Mouse (Mus musculus) lung, postnatal 25 days (tissue): ENCODE data around the gene Katnal1.

Experiments
- DNase-seq: peaks from one replicate; pipeline ENCODE4 v3.0.0; 2022; ENCODE audit warnings: low spot score

The Katnal1 gene

DNA sequence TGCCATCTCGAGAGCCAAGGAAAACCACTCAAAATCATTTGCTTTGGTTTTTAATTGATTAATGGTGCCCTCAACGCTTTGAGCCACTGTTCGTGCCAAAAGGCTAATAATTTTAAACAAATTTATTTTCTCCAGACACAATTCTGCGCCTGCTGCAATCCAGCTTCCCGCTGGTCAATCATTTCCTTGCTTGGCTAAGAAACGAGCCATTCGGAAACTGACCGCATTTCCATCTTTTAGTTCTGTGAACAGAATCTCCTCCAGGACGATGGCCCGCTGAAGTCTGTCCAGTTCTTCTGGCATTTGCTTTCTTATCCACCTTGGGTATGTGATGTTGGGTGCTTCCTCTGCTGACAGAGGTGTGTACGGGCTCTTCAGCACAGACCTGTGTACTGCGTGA, 4.5 kb downstream of the Katnal1 start:
- DNase-seq = no peak

DNA sequence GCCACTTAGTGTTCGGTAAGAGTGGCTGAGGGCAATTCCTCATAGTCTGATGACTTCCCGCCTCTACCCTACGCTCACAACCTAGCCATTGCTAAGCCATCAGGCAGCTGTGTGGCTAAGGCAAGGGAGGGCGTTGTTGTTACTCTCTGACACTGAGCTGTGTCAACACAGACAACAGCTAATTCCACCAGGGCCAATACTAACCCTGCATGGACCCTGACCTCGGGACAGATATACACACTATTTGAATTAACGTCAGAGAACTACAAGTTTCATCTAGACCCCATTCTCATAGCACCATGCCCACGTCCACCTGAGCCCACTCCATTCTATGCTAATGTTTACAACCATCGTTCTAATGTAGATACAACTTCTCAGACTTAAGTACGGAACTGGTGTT, 5.1 kb downstream of the Katnal1 start:
- DNase-seq = no peak

DNA sequence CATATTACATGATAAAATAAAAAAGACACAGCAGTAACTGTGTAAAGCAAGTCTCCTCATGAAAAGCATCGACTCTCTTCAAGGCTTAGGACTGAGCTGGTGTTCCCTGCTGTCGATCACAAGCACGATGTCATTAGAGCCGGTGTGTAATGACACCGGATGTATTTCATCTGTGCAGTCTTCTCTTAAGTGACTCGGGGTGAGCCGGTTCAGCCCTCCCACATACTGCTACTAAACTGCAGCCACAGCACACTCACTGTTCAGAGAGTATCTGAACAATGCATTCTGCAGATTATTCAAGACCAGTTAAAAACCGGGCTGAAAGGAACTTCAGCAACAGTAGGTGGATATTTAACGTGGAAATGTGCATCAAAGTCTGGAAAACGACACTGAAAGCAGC, 5.7 kb downstream of the Katnal1 start:
- DNase-seq = no peak

DNA sequence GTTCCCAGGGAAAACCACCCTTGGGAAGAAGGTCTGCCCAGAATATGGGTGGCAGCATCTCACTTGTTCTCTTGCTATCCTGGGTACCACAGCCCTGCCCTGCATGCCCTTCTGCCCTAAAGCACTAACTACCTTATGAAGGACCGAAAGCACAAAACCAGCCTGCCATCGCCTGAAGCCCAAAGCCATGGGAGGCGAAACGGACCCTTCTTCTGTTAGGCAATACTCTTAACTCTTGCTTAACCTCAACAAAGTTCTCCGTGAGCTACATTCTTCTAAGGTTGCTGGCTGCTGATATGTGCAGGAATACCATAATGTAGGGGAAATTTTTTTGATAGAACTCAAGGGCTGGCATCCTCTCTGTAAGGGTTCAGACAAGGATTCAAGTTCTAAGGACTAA, 6.3 kb downstream of the Katnal1 start:
- DNase-seq = no peak

DNA sequence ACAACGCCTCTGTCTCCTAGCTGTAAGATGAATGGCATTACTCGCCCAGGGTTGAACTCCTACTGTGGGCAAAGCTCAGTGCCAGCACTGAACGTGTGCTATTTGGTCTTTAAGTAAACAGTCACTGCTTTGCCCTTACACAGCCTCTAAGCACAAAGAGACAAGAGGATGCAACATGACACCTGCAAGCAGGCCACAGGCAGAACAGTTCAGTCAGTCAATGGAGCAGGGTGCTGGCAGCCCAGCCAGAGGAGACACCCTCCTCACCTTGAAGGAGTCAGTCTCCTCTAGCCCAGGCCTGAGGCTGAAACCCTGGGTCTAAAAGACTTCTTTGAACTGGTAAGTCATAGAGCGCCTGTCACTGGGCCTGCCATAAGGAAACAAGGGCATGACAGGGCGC, 11.1 kb downstream of the Katnal1 start:
- no peak for DNase-seq

DNA sequence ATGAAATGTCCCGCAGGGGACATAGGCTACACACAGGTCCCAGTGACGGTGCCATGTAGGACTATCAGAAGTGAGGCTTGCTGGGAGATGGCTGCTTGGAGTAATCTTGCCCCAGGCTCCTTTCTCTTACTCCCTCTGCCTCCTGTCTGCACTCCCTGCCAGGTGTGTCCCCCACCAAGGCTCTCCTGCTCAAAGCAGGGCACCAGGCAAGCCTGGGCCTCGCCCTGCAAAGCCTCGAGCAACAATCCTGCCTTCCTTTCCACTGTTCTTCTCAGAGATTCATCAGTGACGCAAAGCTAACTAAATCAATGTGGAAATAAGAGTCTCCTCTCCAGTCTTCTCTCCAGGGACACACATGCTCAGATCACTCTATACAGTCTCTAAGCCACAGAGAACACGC, 12.3 kb downstream of the Katnal1 start:
- DNase-seq = no peak

DNA sequence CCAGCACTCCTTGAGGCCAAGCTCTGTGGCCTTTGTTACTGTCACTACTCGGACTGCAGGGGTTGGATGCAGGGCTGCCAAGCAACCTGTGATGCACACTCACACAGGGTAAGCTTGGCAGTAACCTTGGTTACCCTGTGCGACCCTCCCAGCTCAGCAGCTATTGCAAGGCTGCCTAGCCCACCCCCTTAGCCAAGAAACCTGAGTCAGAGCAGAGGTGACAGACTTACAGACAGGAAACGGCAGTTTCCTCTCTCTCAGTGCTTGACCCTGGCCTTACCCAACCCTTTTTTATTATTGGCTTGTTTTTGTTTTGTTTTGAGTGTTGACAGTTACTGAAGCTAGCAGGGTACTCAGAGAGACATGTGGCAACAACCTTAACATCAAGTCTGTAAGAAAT, 16.9 kb downstream of the Katnal1 start:
- DNase-seq = no peak

DNA sequence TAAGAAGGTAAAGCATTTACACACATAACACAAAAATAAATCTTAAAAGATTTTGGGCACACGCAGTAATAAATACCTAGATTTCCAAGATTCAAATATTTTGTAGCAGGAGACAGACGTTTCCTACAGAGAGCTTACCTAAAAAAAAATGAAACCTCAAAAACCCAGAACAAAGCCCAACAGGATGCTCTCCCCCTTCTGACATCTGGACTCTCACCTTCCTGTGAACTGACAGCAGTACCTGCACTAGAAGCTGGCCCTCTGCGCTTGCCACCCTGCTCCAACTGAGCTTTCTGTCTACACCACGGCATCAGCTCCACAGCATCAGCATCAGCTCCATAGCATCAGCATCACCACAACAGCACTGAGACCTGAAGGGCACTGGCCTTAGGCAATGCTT, 19.1 kb downstream of the Katnal1 start:
- no peak for DNase-seq

DNA sequence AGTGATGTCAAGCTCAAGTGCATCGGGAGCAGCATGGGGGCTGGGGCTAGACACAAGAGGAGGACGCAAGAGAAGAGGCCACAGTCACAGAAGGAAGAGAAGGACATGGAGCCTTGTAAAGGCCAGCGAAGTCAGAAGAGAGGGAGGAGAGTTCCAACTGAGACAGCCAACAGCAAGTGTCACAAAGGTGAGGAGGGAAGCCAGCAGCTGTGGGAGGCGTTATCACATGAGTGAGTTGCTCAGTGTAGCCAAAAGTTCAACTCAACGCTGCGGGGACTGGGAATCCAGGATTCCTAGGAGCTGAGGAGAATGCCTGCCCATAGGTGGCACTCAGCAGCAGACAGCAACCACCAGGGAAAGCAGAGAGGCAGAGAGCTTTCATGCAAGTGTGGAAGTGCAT, 19.7 kb downstream of the Katnal1 start:
- DNase-seq = peak; percentile 8

DNA sequence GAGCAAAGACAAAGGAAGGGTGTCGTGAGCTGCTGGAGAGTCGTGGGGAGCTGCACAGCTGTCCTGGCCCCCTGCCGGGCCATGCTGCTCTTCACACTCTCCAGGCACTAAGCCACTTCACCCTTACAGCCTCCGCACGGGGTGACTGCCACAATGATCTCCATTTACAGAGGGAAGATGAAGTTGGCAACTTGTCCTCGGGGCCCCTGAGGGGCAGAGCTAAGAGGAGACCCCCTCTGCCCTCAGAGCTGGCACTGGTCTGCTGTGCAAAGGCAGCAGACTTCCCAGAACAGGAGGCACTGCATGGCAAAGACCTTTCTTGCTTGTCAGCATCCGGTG, 20.1 kb downstream of the Katnal1 start:
- DNase-seq = no peak

DNA sequence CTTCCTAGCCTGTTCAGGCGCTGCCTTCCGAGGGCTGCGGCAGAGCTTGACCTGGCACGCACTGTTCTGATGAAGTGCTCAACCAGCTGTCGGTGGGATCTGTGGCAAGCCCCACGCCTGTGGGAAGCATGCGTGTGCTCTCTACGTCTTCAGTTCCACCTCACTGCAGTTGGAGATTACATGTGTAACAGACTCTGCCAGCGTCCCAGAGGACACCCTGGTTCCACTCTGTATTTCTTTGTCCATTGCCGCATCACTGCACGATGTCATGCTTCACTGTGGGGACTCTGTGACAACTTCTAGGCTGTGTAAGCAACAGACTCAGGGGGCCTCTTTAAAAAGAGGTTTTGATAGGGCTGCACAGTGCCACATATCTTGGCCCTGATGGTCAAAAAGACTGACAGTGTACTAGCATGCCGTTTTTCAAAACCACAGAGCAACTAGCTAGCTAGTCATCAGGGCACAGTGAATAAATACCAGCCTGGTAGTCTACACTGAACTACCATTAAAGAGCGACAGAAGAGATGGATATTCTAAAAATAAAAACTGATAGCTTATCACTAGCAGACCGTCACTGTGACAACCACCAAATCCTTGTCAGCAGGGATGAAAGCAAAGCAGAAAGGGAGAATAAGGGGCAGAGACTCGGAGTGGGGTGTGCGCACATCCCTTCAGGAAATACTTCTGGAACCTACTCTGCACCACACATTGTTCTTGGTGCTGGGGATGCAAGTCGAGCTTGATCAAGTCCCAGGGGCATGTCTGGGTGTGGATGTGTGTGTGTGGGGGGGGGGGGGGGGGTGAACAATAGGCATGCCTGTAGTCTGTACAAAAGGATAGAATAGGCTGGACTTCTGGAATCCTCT, 20.7 kb downstream of the Katnal1 start:
- no peak for DNase-seq

DNA sequence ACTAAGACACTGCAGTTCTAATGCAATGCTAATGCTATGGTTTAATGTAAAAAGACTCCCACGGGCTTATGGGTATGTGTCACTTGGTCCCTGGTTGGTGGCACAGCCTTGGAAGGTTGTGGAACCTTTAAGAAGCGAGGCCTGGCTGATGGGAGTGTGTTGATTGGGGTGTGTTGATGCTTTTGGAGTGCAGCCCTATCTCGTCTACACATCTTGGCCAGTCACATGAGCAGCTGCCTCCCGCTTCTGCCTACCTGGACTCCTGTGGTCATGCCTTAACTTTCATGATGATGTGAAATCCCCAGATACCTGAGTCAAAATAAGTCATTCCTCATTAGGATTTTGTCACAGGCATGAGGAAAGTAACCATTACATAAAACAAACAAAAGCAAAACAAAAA, 22.8 kb downstream of the Katnal1 start:
- no peak for DNase-seq

DNA sequence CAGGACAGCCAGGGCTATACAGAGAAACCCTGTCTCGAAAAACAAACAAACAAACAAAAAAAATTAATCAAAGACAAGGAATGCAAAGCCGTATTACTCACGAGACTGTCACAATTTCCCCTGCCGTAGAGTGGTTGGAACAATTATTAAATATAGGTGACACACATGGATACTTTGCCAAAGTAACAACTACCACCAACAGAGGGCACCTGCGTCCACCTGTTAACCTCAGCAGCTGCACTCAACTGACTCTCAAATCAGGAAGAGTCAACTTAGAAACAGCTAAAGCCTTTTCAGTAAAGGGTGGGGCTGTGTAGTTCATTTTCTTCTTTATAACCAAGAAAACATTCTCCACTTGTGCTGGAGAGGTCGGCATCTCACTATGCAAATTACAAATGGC, 24.3 kb downstream of the Katnal1 start:
- peak; percentile 77 for DNase-seq

DNA sequence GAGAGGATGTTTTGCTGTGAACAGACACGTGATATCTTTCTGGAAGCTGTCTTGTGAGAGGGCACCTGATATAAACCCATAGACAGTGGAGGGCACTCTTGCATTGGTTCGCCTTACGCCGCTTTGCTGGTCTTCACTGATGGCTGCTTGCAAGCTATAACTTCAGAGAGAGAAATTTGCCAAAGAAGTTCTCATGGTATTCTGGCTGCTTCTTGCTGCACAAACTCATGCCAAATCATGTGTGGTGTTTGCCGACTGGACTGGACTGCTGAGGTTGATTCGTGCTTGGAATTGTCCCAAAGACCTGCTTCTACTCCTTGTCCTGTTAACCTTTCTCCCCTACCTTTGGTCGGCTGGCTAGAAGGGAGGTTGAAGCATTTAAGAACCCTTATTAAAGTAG, 29.8 kb downstream of the Katnal1 start:
- no peak for DNase-seq

DNA sequence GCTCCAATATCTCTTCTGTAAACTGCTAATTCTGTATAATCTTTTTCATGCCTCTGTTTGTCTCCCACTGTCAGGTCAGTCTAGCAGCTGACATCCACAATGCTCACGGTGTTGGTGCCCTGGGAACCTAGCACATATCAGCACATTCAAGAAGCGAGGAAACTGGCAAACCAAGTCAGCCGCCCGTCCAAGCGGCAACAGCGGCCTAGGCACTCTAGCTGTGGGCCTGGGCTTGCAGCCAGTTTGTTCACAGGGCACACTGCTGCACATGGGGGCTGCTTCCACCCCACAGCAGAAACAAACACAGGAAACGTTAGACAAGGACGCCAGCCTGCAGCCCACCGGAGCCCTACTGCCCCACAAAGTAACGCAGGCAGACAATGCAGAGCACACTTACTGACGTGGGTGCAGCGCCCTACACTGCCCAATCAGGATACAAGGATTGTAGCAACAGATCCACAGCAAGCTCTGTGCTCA, 31.1 kb downstream of the Katnal1 start:
- peak; percentile 11 for DNase-seq

DNA sequence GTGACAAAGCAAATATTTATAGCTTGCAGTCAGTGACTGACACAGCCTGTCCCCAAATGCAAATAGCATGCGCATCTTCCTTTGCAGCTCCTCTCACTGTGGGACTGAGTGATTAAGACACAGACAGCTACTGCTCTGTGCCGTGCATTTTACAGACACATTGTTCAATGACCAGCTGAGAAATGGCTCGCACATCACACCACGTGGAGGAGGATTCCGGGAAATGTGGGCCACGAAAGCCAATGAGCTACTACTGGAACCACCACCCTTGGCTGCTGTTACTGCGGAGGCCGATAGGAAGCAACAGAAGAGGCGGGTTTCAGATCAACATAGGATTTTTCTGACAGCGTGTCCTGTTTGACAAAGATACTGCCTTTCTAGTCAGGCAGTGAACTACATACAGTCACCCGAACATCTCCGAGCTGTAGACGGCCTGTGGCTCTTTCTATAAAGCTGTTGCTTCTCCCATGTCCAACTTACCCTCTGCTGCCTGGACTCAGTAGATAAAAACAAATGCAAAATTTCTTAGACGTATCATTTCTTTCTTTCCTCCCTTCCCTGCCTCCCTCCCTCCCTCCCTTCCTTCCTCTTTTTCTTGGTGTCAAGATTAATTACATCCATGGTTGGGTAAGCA, 31.9 kb downstream of the Katnal1 start:
- DNase-seq = peak; percentile 10

DNA sequence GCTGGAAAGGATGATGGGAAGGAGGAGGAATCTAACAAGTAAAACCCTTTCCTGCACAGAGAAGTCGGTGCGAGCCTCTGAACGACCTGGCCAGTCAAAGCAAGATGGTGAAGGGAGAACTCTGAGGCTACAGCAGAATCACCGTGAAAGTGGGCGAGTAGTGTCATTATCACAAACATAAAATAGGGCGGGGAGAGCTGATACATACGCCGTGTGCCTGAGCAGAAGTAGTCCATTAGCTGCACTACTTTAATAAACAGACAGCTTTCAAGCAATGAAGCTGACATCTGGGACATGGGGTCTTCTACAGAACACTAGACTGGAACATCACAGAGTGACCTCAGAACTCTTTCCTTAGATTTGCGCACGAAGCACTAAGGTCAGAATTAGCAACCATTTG, 32.6 kb downstream of the Katnal1 start:
- no peak for DNase-seq

DNA sequence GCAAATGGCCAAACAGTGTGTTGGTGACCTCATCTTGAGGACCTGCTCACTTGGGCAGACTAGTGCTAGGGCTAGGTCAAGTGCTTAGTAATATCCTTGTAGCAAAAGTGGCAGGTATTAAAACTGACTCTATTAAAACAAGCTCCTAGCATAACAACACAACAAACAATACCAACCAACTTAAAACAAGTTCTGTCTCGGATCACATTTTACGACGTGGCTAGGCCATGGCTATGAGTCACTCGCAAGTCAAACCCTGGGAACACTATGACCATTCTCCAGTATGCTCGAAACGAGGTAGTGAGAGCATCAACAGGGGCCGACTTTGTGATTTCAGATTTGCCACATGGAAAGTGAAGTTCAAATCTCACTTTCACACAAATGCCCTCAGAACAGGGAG, 33.3 kb downstream of the Katnal1 start:
- DNase-seq = no peak

DNA sequence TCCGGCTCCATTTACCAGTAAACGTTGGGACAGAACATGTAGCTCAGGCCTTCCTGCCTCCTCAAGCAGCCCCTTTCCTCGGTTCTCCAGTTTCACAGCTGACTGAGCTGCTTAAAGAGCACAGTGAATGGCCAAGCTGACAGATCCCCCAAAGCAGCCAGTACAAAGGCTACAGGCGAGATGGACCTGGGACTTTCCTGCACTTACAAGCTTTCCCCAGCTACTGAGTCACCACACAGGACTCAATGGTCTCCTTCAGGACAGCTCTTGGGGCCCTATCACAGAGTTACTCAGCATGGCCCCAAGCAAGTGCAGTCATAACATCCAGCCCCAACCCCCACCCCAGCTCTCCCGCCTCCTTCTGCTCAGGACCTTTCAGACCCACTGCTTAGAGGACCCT, 34.1 kb downstream of the Katnal1 start:
- DNase-seq = no peak

DNA sequence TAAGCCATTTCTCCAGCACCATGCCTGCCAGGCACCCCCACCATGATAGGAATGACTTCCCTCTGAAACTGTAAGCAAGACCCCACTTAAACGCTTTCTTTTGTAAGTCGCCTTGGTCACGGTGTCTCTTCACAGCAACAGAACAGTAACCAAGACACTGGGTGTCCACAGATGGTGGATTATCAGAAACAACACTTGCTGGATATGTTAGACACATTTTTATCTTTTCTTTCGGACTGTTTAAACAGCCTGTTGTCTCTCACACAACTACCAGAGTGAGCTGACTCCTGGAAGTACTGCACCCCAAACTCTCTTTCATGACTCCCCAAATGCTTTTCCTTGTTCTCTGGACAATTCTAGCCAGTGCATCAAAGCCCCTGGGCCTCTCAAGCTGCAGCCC, 38.9 kb downstream of the Katnal1 start:
- DNase-seq = no peak

DNA sequence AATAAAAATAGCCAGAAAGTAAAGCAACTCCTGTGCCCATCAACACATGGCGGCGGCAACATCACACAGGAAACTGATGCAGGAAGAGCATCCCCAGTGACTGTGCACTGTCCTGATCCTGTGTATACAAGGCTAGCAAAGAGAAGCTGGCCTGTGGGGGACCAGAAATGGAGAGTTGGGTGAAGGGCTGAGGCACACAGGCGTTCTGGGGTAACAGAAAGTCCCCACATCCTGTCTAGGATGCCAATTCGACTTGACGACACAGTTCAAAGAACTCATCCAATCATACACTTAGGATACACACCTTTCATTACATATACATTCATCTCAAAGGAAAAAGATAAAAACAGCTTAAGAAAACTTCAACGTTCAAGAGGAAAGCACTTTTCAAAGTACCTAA, 41.1 kb downstream of the Katnal1 start:
- no peak for DNase-seq

DNA sequence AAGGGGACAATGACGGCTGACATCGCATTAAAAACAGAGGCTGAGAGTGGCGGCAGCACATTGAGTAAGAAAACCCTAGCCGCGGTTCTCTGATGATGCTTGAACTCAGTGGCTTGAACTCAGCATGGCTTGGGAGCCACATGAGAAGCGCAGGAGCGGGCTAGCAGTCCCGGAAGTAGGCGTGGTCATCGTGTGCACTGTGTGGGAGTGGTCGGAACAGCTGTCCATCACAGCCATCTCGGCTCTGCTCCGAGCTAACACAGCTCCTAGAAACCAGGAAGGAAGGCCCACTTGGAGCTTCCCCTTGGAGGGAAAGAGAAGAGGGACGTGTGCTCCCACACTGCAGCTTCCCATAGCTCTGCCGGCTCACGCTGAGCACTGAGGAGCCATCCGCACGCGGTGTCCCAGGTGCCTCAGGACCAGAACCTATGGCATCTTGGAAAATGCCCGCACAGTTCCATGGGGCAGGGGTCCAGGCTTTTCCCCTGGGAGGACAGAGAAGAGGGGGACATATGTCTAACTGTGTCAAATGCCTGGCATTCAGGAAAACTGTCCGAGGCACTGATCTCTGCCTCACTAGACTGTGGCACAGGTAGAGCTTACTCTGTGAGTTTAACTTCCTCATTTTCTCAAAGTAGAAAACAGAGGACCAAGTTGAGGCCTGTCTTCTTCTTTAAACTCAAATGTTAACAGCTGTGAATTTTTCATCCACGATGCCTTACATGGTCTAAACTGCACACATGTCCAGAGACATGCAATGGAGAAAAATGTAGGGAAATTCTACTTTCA, 43.1 kb downstream of the Katnal1 start:
- DNase-seq = peak; percentile 59

DNA sequence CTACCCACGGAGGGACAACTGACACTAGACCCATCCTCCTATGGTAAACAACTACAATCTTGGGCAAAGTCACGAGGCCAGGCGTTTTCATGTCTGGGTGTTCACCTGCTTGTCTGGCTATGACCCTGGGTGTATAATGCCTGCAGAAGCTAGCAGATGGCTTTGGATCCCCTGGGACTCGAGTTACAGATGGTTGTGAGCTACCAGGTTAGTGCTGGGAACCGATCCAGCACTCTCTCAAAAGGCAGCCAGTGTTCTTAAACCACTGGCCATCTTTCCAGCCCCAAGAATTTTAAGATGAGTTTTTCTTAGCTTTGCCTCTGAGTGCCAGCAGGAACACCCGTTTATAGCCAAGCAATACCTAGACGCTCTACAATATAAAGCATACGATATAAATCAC, 45.4 kb downstream of the Katnal1 start:
- no peak for DNase-seq
